Mouse (Mus musculus) right cerebral cortex, adult 2 months (tissue): ENCODE measurements at regions not wholly inside any gene's neighbourhood (a gene's known extent, or its start where the extent isn't known, plus 50 kb on each side); places are given as distances from the start of the nearest gene placed in this dataset.

Experiments
- DNase-seq, 2 experiments: peaks; one replicate each; pipeline ENCODE4 v3.0.0; 2021 to 2022; ENCODE audit warnings: low spot score in 2 of 2

- no peak for DNase-seq
These were observed 151.4 kb upstream of the Eomes start for GRCm38 (mm10) chr9:118326656-118327055.

DNA sequence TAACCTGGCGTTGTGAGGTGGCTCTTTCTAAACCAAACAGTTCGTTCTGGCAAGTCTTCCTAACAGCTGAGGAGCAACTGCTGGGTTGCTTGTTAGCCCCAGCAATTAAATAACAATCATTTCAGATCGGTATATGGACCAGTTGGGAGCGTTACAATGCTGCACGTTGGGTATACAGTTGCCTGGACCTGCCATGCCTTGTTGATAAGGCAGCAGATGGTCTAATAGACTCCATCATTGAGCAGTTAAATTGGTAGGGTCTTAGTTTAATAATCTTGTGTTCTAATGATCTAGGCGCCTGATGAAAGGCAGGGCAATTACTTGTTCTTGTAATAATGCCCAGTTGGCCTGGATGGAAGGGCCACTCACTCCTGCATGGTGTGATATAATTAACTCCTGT, 150.1 kb upstream of the Eomes start:
- no peak for DNase-seq

DNA sequence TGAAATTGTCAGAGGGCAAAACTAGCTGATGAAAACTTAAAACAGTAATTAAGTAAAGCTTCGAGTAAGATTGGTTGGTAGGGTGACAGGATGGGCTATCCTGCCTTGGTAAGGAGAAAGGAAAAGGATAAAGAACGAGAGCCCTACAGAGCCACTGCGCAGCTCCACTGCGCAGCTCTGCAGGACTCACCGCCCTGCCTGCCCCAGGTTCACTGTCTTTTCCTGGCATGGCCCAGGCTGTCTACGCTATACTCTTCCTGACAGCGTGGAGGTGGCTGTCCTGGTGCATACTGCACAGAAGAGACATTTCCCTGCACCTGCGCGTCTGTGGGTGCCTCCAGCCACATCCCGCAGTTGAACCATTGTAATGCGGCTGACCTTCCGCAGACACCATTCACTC, 136.6 kb upstream of the Eomes start:
- DNase-seq = no peak

- no peak for DNase-seq
These were observed 123.1 kb upstream of the Eomes start for GRCm38 (mm10) chr9:118354911-118355310.

DNA sequence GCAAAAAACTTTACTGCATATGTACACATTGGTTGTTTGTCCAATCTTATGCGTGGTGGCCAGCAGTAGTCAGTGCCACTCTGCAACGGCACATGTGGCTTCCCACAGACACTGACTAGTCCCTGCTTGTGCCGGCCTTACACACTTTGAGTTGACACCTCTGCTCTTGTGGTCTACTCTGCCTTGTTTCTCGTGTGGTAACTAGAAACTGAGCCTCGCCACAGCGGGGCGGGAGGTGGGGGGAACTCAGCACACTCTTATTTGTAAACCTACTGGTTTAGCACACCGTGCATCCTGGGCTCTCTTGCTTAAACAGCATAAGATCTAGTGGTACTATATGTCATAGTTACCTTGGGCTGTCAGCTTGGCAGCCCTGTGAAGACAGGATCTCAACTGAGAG, 120.6 kb upstream of the Eomes start:
- DNase-seq = no peak

DNA sequence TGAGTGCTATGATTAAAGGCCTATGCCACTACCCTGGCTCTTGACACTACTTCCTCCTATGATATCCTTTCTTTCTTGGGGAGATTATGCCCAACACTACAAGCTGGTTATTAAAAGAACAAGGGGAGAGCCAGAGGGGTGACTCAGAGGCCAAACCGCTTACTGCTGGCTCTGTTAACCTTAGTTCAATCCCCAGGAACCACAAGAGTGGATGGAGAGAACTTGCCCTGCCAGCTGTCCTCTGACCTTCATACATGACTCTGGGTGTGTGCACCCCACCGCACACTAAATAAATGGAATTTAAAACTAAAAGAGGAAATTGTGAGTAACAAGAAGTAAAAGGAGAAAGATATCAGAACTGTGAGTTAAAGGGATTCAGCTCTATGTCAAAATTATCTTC, 114.1 kb upstream of the Eomes start:
- no peak for DNase-seq

DNA sequence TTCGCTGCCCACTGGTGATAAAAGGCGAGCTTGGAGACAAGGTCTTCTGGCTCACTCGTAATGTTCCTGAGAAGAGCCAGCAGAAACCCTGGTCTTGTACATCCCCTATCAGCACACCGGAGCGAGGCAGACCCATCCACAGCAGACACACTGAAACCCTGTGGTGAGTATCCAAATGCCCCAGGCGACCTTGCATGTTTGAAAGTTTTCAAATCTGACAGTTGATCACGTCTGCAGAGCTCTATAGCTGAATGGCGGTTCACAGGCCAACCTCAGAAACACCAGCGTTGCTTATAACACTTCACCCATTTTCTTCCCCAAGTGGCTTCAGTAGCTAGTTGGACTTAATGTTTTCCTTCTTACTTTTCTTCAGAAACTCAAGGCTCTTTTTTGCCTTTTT, 112.6 kb upstream of the Eomes start:
- DNase-seq = no peak

DNA sequence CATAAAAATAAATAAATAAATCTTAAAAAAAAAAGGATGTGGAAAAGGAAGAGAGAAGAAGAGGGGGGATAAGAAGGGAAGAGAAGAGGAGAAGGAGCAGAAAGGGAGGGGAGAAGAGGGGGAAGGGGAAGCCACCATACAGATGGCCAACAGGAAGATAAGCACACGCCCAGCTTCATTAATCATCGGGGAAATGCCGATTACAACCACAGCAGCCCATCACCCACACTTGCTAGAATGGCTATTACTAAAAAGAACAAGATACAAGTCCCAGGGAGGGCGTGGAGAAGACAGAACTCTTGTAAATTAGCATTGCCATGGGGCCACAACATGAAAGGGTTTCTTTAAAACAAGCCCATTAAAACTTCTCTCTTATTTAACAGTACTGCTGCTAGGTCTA, 110.7 kb upstream of the Eomes start:
- DNase-seq = no peak

- no peak for DNase-seq
These were observed 107.4 kb upstream of the Eomes start for GRCm38 (mm10) chr9:118370581-118370980.

GRCm38 (mm10) chr9:118374680-118375079, 103.3 kb upstream of the Eomes start:
- DNase-seq = no peak

DNA sequence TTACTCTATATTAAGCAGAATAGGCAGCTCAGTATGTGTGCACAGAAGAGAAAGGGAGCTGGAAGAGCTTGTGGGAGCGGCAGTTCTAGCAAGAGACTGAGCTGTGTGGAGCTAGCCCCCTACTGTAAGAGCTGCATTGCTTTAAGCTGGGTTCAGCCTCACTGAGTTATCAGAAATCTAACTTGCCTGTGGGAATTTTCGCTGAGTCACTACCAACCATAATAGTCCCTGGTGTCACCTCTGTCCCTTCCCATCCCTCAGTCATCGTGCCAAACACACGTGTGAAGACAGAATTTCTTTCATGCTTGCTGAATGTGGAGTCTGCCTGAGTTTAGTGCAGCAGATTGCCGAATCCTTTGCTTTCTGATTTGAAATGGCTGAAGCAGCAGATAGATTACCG, 99.0 kb upstream of the Eomes start:
- peak; percentile 13 to 18 for DNase-seq

- no peak for DNase-seq
These were observed 95.5 kb upstream of the Eomes start for GRCm38 (mm10) chr9:118382532-118382931.

GRCm38 (mm10) chr9:118384610-118385009, 93.4 kb upstream of the Eomes start:
- no peak for DNase-seq

- DNase-seq = no peak
These were observed 90.4 kb upstream of the Eomes start for GRCm38 (mm10) chr9:118387631-118388030.

DNA sequence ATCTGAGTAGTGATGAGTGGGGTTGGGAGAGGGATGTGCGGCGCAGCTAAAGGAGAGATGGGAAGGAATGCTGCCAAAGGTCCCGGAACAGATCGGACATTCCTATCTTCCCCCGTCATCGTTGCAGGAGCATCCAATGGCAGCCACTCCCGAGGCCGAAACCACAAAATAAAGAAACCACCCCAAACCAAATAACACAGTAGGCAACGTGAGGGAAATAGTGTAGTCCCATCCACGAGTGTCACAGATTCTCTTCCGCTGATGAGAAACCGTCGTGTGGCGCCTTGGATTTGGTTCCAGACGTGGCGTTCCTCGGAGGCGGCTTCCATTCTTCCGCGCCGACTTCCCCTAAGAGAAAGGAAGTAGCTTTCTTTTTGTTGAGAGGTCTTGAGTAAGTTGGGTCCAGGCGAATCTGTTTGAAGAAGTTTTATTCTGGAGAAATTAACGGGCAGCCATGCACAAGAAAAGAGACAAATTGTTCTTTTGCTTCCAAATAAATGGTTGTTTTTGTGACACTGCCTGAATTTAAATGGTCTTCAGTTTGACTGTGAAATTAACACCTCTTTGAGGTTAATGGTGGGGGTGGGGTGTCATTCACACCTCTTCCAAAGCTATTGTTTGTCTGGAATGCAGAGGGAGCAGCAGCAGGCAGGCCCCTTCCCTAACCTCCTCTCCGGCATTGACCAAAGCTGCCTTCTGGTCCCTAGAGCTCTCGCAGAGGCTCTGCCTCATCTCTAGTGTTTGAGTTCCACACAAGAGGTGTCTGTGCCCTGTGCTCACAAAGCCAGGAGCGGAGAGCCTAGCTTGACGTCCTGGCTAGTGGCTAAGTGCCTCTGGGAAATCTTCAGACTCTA, 88.3 kb upstream of the Eomes start:
- no peak for DNase-seq

DNA sequence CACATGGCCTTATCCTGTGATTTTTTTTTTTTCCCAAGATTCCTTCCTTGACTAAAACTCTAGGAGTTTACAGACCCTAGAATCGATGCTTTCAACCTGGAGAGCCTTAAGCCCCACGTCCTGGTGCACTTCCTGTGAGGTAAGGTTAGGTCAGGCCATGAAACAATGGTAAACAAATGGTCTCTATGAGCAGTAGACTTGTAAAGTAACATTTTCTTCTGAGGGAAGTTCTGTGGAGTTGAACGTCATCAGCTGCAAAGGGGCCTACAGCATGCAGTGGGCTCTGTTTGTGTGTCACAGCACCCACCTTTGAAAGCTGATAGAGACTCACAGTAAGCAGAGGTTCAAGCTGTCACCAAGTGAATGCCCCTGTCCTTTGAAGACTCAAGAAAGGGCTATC, 87.3 kb upstream of the Eomes start:
- DNase-seq = no peak

DNA sequence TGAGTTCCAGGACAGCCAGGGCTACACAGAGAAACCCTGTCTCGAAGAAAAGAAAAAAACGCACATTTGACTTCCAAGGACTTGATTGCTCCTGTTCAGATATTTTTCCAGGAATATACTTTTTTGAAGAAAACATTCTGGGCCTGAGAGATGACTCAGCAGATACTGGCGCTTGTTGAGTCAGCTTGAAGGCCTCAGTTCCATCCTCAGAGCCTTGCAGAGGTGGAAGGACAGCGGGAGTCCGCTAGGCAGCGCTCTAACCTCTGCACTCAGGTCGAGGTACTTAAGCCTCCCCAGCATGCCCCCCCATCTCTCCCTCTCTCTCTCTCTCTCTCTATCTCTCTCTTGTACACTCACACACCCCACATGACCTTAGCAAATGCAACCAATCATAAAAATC, 86.3 kb upstream of the Eomes start:
- no peak for DNase-seq

DNA sequence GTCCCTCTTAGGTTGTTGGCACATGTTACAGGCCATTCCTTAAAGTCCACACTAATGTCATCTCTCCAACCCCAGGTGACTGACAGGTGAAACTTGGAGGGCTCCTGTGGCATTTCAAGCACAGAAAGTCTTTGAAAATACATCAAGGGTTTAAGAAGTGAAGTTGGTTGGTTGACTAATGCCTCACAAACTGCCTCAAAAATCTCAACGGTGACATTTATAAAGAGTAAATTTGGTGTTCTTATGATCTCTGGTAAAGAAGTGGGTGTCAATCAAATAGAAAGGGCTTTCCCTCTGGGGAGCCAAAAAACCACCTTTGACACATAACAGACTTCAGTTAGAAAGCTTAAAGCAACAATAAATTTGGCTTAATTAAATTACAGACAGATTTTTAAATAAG, 85.2 kb upstream of the Eomes start:
- DNase-seq = no peak

DNA sequence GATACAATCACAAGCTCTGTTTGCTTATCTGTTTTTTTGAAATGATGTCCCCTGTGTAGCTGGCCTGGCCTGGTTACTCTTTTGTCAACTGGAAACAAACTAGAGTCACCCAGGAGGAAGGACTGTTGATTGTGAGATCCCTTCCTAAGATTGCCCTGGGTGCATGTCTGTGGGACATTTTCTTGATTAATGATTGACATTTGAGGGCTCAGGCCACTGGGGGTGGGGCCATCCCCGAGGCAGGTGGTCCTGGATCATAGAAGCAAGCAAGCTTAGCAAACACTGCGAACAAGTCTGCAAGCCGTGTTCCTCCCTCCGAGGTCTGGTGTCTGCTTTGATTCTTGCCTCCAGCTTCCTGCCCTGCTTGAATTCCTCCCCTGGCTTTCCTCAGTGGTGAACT, 84.4 kb upstream of the Eomes start:
- no peak for DNase-seq

DNA sequence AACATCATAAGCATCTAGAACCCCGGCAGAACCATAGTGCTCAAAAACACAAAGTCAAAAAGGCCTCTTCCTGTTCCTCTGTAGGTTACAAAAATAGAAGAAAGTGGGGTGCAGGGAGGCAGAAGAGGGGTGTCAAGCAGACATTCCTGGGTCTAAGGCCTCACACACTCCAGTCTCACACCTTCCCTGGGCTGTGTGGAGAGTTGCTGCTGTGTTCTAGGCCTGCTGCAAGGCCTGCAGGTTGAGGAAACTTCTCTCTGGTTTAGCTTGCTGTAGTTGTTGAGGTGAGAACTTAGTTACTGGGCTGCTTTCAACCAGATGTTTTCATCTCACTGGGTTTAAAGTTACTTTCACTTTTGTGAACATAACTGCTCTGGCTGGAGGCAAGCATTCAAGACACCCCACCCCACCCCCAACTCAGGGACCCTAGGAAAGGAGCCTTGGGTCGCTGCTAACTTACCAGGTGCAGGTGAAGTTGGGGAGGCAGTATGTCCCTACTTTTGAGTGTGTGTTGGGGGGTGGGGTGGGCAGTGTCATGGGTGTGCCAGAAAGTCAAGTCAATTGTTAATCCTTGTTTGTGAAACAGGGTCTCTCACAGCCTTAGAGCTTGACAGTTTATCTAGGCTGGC, 81.5 kb upstream of the Eomes start:
- DNase-seq = no peak

GRCm38 (mm10) chr9:118400520-118400919, 77.5 kb upstream of the Eomes start:
- no peak for DNase-seq

- DNase-seq = no peak
These were observed 76.8 kb upstream of the Eomes start for GRCm38 (mm10) chr9:118401170-118401569.

GRCm38 (mm10) chr9:118404867-118405266, 73.1 kb upstream of the Eomes start:
- no peak for DNase-seq
